Mouse (Mus musculus): ENCODE data around the gene Rbm20. TPM values are rescaled to one million over a fixed set of nuclear protein-coding genes. Genes with fewer than 3 reads are reported as not detected.

Gene Rbm20
- total RNA-seq, 2 experiments from 2014 or later: 75.3 to 75.4 TPM

DNA sequence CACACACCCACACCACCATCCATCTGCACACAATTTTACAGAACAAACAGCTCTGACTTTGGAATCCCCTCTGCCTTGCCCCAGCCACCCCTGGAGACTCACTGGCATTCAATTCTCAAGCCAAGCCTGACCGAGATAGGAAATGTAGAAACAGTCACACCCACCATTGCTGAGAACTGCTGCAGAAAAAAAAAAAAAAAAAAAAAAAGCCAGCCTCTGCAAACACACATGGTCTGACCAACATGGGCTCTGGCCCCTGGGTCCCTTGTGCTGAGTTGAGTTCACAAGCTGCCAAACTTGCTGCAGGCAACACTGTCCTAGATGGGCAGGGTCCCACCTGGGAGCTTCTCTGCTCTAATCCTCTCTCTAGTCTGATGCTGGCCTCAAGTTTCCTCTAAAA is 200.7 kb downstream of the Rbm20 start:
- DNase-seq (ENCODE audit: low spot score): no peak

DNA sequence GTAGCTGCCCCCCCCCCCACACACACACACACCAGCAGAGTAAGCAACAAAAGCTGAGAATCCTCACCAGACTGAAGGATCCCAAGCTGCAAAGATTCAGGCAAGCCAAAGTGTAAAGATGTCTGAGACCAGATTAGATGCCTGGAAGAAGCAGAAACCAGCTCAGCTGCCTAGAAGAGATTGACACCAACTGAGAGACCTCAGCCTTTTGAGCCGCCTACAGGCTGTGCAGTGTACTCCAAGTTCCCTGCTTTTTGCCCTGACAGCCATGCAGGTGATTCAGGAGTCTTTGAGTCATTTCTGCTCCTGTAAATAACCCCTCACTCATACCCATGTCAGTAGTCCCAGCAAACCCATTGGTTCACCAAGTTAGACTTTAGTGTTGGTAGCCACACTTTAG is 203.4 kb downstream of the Rbm20 start:
- DNase-seq (ENCODE audit: low spot score): no peak

DNA sequence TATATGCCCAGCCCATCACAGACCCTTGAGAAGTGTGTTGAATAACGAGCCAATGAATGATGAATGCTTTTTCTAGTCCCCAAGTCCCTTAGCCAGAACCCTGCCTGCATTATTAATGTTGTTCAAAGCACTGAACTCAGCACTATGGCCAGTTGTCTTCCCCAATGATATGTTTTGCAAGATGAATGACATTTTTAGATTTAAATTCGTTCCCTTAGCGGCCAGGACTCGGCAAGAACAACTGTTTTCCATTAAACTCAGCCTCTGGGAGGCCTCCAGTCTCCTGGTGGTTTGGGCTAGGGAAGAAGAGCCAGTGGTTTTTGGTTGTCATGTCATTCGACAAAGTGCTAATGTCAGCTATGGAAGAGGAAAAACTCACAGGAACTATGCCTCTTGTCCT is 204.7 kb downstream of the Rbm20 start:
- DNase-seq (ENCODE audit: low spot score): no peak

DNA sequence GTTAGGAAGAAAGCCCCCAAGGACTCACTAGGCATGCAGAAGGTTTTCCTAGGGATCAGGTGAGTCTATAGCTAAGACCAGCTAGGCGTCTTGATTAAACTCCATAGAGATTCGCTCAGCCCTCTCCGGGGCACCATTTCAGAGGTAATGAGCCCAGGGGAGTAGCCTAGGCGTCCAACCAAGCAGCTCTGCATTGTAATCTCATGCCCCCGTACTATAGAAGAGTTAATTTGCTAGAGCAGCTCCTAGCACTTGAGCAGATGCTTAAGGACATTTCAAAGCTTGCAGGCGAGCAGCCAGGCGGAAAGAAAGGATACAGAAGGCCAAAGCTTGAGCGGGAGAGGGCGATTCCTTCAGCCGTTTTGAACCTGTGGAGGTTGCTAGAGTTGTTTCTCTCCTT is 208.3 kb downstream of the Rbm20 start:
- no peak for DNase-seq (ENCODE audit: low spot score)

DNA sequence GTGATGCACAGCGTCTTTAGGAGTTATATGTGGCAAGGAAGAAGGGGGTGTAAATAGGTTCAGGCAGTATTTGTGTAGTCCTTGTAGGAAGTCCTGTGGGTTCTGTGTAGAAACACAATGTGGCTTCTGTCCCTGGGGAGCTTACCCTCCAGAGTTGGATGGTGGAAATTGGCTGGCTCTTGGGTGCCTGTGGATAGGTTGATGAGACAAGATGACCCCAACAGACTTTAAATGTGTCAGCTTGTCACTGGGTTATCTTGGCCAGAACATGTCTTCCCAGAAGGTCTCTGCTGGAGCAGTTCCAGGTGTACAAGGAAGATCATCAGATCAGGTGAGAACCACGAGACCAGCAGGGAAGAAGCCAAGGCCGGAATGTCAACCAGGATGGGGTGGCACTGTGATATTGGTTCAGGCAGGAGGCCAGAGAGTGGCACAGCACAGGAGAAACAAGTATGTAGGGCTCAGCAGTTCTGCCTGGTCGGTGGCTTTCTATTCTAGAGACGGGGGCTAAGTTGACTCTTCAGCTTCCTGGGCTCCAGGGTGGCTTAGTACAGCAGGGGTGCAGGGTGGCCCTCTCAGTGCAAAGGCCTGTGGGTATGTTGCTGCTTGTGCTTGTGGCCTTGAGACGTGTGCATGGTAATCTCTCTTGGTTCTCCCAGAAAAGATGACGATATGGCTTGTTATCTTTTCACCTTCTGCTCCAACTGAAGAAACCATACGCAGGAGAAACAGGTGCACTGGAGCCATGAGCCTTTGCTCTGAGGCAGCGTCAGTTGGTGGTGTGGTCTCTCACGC is 209.7 kb downstream of the Rbm20 start:
- no peak for DNase-seq (ENCODE audit: low spot score)

DNA sequence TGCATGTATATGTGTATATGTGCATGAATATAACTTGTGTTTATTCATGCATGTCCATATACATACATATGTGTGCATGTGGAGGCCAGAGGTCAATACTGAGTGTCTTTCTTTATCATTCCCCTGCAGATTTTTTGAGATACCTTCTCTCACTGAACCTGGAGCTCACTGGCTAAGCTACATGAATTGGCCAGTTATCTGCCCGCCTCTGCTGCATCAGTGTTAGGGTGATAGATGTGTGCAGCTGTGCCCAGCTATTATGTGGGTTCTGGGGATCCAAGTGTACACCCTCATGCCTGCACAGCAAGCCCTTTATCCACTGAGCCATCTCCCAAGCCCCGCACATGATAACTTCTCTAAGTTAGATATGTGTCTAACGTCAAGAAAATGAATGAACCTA is 210.7 kb downstream of the Rbm20 start:
- no peak for DNase-seq (ENCODE audit: low spot score)

DNA sequence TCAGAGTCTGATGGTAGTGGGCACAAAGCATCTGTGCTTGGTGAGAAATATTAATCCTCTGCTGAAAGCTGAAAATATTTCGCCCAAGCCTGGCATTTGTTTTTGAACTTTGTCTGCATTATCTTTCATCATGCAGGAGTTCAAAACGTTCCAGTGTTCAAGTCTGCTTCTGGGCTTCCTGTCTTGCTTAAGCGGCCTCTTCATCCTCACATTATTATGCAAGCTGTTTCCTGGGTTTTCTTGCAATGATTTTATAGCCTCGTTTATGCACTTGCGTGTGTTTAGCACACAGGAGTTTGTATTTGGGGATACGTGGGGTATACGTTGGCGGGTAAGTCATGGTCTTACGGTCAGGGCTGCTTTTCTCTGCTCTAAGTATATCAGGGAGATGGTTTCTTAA is 211.2 kb downstream of the Rbm20 start:
- no peak for DNase-seq (ENCODE audit: low spot score)

DNA sequence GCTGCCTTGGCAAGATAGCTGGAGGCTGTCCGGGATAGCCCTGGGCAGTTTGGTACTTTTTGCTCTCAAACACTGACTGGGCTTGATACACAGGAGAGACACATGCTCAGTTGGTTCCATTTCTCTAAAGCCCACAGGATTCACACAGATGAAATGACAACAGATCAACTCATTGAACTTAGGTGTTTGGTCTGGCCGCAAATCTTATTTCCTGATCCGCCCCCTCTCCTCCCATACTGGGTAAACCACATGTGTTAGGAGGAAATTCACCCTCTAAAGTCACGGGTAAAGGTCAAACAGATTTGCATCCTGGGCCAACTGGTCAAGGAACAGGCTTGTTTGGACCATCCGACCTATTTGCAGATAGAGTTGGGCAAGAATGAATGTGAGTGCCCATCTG is 212.4 kb downstream of the Rbm20 start:
- no peak for DNase-seq (ENCODE audit: low spot score)

DNA sequence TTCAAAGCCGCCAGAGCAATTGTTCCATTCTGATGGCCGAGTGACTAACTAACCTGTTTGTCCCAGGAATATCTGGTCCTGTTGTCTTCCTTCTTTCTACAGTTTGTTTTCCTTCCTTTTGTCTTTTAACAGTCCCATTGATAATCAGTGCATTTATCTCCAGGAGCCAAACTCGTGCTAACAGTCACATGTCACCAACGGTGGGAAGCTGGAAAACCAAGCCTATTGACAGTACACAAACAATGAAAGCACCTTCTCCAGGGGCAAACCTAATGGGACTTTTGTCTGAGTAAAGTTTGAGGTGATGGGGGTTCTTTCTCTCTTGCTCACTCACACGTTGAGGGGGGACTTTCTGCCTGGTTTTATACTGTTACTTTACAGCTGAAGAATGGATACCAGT is 213.2 kb downstream of the Rbm20 start:
- DNase-seq (ENCODE audit: low spot score): no peak

DNA sequence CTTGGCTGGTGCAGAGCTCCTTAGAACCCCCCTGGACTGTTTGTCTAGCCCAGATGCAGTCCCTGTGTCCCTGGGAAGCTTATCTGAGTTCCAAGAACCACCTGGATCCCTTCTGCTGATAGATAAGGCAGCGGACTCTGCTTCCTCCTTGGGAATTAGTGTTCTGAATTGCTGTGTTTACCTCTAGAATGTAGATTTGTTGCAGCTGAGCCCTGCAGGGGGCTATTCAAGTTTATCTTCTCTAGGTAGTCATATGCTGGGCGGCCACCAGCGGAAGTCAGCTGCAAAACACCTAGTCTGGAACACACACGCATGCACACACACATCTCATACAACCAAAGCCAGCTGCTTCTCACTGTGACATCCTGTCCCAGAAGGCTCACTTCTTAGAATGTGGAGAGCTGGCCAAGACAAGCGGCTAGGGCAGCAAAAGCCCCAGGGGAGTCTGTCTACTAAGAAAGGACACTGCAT is 213.7 kb downstream of the Rbm20 start:
- no peak for DNase-seq (ENCODE audit: low spot score)

DNA sequence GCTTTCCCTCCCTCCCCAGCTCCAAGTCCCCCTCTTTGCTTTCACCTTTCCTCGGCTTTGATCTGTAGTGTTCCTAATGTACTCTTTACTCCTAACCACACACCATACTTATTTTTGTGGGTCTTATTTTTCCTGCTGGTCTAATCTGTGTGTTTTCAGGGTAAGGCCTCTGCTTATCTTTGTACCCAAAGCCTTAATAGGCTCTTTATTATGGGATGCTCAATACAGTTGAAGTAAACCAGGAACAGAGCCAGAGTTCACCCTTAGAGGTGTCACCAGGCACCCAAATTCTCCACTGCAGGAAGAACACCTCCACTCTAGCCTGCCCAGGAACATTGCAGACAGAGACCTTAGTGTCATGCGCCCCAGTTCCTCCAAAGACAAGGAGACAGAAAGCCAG is 214.5 kb downstream of the Rbm20 start:
- no peak for DNase-seq (ENCODE audit: low spot score)

DNA sequence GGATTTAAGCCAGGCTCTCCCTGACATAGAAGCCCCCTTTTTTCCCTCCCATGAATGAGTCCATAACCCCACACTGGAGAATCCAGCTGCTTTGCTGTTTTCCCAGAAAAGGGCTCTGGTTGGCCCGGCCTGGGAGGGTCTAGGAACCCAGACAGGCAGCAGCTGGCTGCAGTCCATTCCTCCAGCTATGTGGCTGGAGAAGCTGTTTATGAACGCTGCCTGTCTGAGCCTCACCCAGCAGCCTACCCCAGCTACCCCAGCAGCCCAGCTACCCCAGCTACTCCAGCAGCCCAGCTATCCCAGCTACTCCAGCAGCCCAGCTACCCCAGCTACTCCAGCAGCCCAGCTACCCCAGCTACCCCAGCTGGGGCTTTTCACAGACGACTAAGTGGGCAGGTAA is 215.0 kb downstream of the Rbm20 start, which contains the start of gene Pdcd4:
Gene Pdcd4 (plus strand): TSS at position 171 of the 400 bp plus-strand sequence.
- DNase-seq (ENCODE audit: low spot score): no peak

DNA sequence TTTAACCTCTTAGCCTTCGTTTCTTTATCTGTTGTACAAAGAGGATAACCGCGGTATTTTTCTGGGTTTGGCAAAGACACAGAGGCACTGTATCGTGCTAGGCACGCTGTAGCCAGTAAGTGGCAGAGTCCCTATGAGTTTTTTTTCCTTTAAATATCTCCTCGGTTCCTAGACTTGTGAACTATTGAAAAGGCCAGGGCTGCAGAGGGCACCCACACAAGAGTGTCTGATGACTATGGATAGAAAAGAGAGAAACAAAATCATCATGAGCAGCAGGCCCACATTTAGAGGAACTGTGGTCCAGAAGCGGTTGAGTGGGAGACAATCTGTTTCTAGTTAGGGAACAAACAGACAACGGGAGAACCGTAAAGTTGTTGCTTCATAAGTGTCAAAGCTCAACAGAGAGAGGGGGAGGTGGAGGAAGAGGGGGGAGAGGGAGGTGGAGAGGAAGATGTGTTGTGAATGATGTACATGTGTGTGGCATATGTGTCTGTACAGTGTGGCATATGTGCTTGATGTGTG is 215.8 kb downstream of the Rbm20 start:
- no peak for DNase-seq (ENCODE audit: low spot score)

DNA sequence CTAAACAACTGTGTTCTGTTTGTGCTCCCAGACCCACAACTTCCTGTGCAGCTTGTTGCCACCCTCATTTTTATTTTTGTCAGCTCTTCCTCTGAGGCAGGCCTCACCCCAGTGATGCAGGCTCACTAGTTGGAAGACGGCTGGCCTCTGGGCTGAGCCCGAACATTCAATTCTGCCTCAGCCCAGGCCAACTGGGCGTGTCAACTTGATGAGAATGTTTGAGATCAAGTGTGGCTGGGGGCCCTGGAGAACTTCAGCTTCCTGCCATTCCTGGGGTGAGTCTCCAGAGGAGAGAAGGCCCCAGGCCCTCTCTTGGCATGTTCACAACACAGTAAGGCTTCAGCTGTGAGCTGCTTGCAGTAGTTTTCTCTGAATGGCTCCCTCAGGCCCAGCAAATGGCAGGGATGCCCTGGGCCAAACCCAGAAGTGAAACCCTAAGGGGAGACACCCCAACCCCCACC is 216.6 kb downstream of the Rbm20 start:
- peak; percentile 49 for DNase-seq (ENCODE audit: low spot score)

DNA sequence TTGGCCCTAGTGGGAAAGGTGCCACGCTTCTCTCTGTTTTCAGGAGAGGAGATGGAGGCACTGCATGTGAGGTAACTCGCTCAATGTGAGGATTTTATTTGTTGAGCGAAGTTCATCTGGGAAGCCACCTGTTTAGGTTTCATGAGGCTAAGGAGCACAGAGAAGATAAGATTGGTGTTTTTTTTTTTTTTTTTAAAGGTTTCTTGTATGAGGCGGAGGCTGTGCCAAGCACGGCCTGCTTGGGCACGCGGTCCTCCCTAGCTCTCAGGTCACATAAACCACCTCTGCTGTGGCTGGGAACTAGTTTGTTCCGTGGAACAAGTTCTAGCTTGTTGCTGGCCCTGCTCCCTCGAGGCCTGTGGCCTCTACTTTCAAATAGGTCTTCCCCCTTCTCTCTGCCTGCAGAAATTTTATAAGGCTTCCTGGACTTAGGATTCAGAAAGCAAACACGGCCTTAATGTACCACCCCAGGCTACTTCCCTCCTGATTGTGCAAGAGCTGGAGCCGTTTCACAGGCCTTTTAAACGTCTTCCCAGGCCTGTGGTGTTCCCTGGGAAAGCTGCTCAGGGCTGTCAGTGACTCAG is 217.5 kb downstream of the Rbm20 start:
- peak; percentile 46 for DNase-seq (ENCODE audit: low spot score)

DNA sequence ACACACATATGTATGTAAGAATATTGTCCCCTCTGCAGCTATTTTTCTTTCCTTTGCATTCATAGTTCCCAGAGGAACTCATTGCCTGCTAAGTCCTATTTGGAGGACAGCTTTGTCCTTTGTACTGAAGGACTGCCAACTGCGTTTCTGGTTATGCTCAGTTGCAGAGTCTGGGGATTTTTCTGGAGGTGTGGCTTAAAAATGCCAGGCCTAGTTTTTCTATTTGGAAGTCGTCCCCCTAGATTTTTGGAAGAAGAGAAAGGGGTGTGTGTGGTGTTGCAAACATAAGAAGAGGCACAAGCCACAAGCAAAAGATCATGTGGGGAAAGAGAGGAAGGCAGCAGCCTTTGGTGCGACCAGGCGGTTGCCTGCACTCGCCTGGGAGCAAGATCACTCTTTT is 220.9 kb downstream of the Rbm20 start:
- peak; percentile 17 for DNase-seq (ENCODE audit: low spot score)

DNA sequence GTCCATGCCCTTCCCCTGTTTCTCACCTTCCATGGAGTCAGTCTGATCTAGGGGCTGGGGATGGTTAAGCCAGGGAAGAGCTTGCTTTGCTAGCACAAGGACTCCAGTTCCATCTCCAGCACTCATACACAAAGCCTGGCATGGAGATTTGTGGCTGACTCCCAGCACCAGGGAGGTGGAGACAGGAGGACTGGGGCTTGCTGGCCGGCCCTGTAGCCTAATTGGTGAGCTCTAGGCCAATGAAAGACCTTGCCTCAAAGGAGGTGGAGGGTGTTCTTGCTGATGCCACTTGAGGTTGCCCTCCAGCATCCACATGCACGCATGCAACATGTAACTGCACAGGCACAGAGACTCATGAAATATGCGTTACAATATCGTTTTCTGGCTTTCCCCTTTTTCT is 221.4 kb downstream of the Rbm20 start:
- DNase-seq (ENCODE audit: low spot score): no peak

DNA sequence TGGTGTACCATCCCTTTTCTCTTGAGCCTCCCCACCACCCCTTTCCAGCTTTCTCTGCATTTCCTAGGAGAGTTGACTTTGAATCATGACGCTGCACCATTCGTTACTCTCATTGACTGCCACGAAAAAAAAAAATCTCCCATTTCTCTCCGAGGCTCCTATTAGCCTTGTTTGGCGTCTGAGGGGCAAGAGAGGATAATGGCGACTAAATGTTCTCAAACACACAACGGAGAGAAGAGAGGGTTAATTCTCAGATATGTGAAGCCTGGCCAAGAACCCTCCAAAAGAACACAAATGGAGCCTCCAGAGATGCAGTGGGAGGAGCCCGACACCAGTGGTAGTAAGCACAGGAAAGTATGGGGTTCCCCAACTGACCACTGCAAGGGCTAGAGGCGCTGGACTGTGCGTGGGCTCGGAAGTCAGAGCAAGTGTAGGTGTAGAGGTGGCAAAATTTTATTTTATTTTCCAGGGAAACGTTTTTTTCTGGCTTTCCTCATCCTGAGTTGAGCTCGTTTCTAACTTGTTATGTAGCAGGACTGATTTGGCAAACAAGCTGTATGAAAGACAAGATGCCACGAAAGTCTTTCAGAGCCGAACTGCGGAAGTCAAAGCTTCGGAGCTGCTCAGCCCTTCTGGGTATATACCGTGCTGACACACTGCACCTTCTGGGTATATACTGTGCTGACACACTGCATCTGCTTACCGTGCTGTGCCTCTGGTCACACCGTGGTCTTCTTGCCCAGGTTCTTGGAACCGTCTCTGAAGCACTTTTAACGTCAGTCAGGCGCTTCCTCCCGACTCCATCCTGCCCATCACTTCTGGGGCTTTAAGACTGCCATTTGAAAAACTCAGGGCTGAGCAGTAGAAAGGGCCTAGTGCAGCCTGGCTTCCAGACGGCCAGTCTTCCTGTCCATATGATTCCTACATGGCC is 222.1 kb downstream of the Rbm20 start:
- DNase-seq (ENCODE audit: low spot score): no peak

DNA sequence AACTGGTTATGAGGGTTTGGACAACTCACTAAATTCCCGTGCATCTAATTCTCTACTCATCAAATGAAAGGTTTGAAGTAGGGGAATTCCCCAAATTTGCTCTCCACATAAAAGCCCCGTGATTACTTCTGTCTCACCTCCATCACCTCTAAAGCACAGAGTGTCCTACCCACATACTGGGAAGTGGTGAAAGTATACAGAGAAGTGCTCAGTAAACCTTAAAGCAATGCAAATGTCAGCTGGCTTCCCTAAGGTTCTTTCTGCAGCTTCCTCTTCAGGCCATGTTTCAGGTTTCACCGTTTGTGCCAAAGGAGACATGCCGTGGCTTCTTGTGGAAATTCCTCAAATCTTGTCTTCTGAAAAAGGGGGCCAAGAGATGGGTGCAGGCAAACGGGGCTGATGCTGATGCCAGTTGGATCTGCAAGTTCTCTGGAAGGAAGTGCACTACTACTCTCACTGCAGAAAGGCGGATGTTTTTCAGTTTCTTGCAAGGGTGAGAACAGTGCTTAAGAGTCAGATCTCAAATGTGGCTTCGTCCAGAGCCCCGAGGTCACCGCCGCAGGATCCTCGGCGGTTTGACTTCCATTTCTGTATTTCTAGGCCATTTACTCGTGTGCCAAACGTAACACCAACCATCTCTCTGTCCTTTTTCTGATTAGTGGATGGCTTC is 223.0 kb downstream of the Rbm20 start:
- no peak for DNase-seq (ENCODE audit: low spot score)

DNA sequence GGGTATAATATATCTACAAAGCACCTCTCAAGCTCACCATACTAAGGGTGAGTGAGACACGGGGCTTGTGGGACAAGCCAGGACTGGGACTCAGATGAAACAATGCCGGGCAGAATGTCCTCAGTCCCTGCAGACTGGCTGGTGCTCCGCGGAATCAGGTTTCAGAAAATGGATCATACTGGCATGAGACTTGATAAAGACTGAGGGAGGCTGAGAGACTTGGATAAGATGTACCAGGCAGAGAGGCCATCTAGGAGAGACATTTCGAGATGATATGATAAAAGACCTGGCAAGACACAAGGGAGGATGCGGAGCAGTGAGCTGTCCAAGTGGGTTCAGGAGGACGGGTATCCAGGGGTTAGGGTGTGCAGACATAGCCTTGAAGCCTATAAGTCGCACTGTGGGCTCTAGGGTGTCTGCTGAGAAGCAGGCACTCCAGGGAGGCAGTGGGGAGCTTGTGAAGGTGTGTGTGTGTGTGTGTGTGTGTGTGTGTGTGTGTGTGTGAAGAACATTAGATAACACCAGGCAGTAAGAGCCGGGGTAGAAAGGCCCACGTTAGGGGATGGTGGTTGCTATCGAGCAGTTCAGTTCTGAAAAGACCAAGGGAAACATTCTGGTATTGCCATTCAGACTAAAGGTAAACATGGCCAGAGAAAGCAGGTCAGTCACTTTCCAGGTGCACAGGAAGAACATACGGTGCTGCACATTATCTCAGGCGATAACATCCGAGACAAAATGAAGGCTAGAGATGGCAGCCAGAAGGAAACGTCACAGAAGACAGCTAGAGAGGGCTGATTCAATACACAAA is 225.0 kb downstream of the Rbm20 start:
- DNase-seq (ENCODE audit: low spot score): no peak
